Mouse (Mus musculus) intestine, embryonic 14.5 days (tissue): ENCODE results near the gene Rprd1b. TPM values are rescaled to one million over a fixed set of nuclear protein-coding genes. Genes with fewer than 3 reads are reported as not detected.

ENCODE experiments used
- ATAC-seq: fragments of 200-750 bp; cut with Nextera tagmentation; replicated peaks from 2 replicates; pipeline ENCODE4 v1.8.0; 2017; ENCODE audit warnings: low read depth, moderate number of reproducible peaks, moderate TSS enrichment, moderate library complexity; ENCODE audit not compliant: low FRiP score, low TSS enrichment
- DNase-seq: peaks from one replicate; pipeline ENCODE4 v3.0.0-alpha.2; 2018; ENCODE audit warnings: low spot score
- H3K27ac ChIP-seq: fragments of 300-500 bp; sonication (generic); 2 replicates; pipeline ENCODE4 v1.5.1; 2014; ENCODE audit warnings: low read depth, mild to moderate bottlenecking, control low read depth
- H3K27me3 ChIP-seq: fragments of 300-500 bp; sonication (generic); replicated peaks from 2 replicates; pipeline ENCODE4 v1.6.1; 2014; ENCODE audit warnings: low read length, control low read depth; ENCODE audit not compliant: control insufficient read depth, insufficient read depth
- H3K36me3 ChIP-seq: fragments of 300-500 bp; sonication (generic); 2 replicates; pipeline ENCODE4 v1.6.1; 2014; ENCODE audit warnings: low read length, control low read depth; ENCODE audit not compliant: control insufficient read depth, insufficient read depth
- H3K4me1 ChIP-seq: fragments of 300-500 bp; sonication (generic); replicated peaks from 2 replicates; pipeline ENCODE4 v1.6.1; 2014; ENCODE audit warnings: low read length, control low read depth, mixed read lengths; ENCODE audit not compliant: control insufficient read depth, insufficient read depth
- H3K4me2 ChIP-seq: fragments of 300-500 bp; sonication (generic); 2 replicates; pipeline ENCODE4 v1.6.1; 2014; ENCODE audit warnings: low read length
- H3K4me3 ChIP-seq: fragments of 300-500 bp; sonication (generic); 2 replicates; pipeline ENCODE4 v1.5.1; 2014; ENCODE audit warnings: low read depth, low read length, control low read depth, mixed read lengths
- H3K9ac ChIP-seq: fragments of 300-500 bp; sonication (generic); 2 replicates; pipeline ENCODE4 v1.6.1; 2014; ENCODE audit warnings: mild to moderate bottlenecking, low read length
- H3K9me3 ChIP-seq: fragments of 300-500 bp; sonication (generic); 2 replicates; pipeline ENCODE4 v1.6.1; 2016; ENCODE audit warnings: low read length, control low read depth; ENCODE audit not compliant: control insufficient read depth
- WGBS: fragments of 180-500 bp; shearing (Covaris S2); extraction: QIAGEN DNeasy Blood & Tissue Kit; methylation state at CpG from one replicate; pipeline ENCODE4 v1.1.7; 2014; 5-methylcytosine and 5-hydroxymethylcytosine counted together
- polyA plus RNA-seq: library from polyadenylated mRNA; unstranded; fragments of >200 nt; fragmentation: Nextera tagmentation; extraction: Ambion mirVana; gene quantifications from 2 replicates; pipeline ENCODE4 v1.2.1, GENCODE M21; 2014

Gene Rprd1b
- polyA plus RNA-seq, 1 experiment from 2014 or later: 44.6 TPM

DNA sequence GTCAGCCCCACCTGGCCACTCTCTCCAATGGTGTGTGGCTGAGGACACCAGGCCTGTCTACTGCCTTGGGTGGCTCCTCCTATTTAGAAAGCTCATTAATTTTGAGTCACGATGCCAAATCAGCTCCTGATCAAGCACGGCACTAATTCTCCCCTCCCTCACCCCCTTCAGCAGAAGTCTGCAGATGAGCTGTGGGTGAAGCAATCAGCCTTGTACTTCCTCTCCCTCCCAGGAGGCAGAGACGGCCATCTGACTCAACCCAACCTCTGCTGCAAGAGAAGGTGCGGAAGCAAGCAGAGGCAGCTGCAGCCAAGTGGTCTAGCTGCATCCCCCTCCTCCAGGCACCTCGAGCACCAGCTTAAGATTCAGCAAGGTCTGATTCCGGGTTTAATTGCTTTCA, 37.3 kb upstream of the Rprd1b start:
- Histone ChIP-seq H3K36me3 (peaks cover 33% of the 10 kb centered on the region), H3K4me2 (no peak overlapping the region), H3K27ac (no peak overlapping the region), H3K9me3 (no peaks in the 10 kb centered on the region), H3K9ac (no peak overlapping the region), H3K4me1 (peaks cover 3% of the 10 kb centered on the region), H3K4me3 (no peak overlapping the region), H3K27me3 (no peaks in the 10 kb centered on the region)
- DNase-seq: no peak
- ATAC-seq: no peak
- 61% methylated on average over 6 of the region's 6 CpGs for WGBS

DNA sequence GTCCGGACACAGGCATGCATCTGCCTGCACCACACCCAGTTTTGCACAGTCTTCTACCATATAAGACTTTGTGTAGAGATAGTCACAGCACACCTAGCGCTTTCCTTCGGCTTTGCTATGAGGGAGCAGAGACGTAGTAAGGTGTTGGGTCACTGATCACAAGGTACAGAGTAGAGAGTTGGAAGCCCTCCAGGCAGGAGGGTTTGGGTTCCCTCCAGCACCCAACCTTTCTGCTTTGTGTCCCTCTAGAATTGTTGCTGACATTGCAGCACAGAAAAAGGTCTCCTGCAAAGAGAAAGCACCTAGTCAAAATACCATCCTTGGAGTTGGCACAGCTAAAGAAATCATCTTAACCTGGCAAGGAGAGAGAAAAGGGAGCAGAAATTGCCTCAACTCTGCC, 35.8 kb upstream of the Rprd1b start:
- ATAC-seq: no peak
- WGBS: 94% methylated on average over 4 of the region's 4 CpGs
- no peak overlapping the region for H3K27ac ChIP-seq
- H3K4me3 ChIP-seq: no peak overlapping the region
- H3K9me3 ChIP-seq: no peaks in the 10 kb centered on the region
- no peak for DNase-seq
- H3K4me2 ChIP-seq: no peak overlapping the region
- no peak overlapping the region for H3K9ac ChIP-seq
- peaks cover 3% of the 10 kb centered on the region for H3K4me1 ChIP-seq
- H3K27me3 ChIP-seq: no peaks in the 10 kb centered on the region
- peaks cover 47% of the 10 kb centered on the region for H3K36me3 ChIP-seq

DNA sequence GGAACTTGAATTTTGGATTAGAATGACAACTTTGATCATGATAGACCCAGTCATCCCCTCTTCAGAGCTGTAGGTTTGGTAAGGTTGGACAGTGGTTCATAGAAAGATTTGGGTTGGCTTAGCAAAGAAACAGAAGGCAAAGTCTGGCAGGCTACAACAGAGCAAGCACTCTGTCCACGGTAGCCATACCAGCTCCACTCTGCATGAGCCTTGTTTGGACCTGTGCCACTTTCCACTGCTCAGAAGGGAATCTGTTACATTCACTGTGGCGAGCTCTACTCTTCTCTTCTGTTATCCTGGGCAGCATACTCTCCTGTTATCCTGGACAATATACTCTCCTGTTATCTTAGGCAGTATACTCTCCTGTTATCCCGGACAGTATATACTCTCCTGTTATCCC, 29.5 kb upstream of the Rprd1b start:
- Histone ChIP-seq H3K27ac (no peak overlapping the region), H3K9ac (no peak overlapping the region), H3K27me3 (no peaks in the 10 kb centered on the region), H3K4me1 (no peaks in the 10 kb centered on the region), H3K9me3 (no peaks in the 10 kb centered on the region), H3K4me2 (no peak overlapping the region), H3K4me3 (no peak overlapping the region), H3K36me3 (peaks cover 38% of the 10 kb centered on the region)
- no peak for ATAC-seq
- 80% methylated on average over 3 of the region's 3 CpGs for WGBS
- no peak for DNase-seq

DNA sequence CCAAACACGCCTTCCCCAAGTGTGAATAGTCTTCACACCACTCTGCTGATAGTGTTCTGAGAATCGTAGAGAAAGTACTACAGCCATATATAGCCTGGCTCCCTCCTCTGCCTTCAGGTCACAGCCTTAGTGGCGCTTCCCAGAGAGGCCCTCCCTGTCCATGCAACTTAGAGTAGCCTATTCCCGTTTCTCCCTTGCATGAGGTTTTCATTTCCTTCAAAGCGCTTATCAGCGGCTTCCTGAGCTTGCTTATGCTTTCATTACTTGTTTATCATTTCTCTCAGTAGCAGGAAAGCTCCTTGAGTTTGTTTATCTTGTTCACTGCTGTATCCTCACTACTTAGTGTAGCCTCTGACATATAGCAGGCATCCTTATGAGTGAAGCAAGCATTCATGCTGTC, 23.7 kb upstream of the Rprd1b start:
- H3K27me3 ChIP-seq: no peaks in the 10 kb centered on the region
- 48% methylated on average over 6 of the region's 6 CpGs for WGBS
- peaks cover 9% of the 10 kb centered on the region; the same call in 1 of the 2 replicates for H3K4me1 ChIP-seq
- no peak overlapping the region for H3K4me3 ChIP-seq
- DNase-seq (no peak), ATAC-seq (no peak)
- H3K9ac ChIP-seq: no peak overlapping the region
- H3K9me3 ChIP-seq: no peaks in the 10 kb centered on the region
- H3K4me2 ChIP-seq: no peak overlapping the region
- H3K36me3 ChIP-seq: peaks cover 25% of the 10 kb centered on the region
- H3K27ac ChIP-seq: peak overlapping the region; percentile 12; the same call in 1 of the 2 replicates

DNA sequence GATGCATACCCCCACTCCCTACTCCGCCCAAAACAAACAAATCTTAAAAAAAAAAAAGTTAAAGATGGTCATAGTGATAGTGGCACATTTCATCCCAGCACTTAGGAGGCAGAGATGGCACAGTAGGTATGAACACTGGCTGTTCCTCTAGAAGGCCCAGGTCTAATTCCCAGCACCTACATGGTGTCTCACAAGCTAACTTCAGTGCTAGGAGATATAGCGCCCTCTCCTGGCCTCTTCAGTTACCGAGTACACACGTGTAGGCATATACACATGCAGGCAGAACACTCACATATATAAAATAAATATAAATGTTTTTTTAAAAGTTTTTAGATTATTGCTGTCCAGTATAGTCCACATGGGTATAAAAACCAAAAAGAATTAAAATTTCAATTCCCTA, 22.7 kb upstream of the Rprd1b start:
- Histone ChIP-seq H3K4me3 (no peak overlapping the region), H3K9me3 (no peaks in the 10 kb centered on the region), H3K4me2 (no peak overlapping the region), H3K27me3 (no peaks in the 10 kb centered on the region), H3K36me3 (peaks cover 23% of the 10 kb centered on the region), H3K9ac (no peak overlapping the region), H3K27ac (no peak overlapping the region), H3K4me1 (peaks cover 9% of the 10 kb centered on the region; the same call in 1 of the 2 replicates)
- WGBS: 96% methylated on average over 4 of the region's 4 CpGs
- no peak for DNase-seq
- no peak for ATAC-seq

DNA sequence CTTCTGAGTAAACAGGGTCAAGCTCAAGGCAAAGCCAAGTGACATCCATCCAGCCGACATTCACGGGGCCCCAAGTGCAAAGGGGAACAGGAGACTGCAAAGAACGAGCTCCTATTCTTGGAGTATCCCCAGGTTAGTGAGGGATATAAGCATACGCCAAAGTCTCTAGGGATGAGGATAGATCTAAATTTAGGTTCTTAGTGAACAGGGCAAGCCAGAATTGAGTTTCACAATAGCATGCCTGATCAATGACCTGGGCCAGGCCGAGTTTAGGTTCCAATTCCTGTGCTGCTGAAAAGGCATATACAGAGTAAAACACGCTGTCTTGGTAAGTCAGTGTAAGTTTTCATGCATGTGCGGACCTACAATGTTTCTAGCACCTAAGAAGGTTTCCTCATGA, 18.9 kb upstream of the Rprd1b start:
- no peak overlapping the region for H3K9ac ChIP-seq
- no peaks in the 10 kb centered on the region for H3K27me3 ChIP-seq
- H3K27ac ChIP-seq: peak overlapping the region; percentile 43; the same call in 1 of the 2 replicates
- DNase-seq (no peak), ATAC-seq (no peak)
- H3K4me1 ChIP-seq: peaks cover 9% of the 10 kb centered on the region; the same call in 1 of the 2 replicates
- peaks cover 23% of the 10 kb centered on the region for H3K36me3 ChIP-seq
- 73% methylated on average over 7 of the region's 7 CpGs for WGBS
- H3K9me3 ChIP-seq: no peaks in the 10 kb centered on the region
- H3K4me2 ChIP-seq: no peak overlapping the region
- H3K4me3 ChIP-seq: no peak overlapping the region

DNA sequence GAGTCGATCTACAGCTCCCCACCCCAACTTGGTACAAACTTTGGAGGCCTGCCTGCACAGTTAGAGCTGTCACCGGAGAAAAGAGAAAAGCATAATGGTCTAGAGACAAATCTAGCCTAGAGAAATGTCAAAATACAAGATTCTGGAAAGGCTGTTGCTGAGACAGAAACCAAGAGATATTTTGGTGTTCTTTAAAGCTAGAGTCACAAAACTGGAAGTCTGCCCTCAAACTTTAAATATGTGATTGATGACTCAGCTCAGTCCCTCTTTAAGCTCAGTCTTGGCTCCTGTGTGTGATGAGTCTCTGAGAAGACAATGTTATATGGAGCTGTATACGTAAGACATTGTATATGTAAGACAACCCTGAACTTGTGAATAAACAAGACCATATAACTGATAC, 15.7 kb upstream of the Rprd1b start:
- Histone ChIP-seq H3K4me2 (no peak overlapping the region), H3K4me3 (no peak overlapping the region), H3K4me1 (no peaks in the 10 kb centered on the region), H3K27me3 (no peaks in the 10 kb centered on the region), H3K36me3 (peaks cover 16% of the 10 kb centered on the region), H3K9ac (no peak overlapping the region), H3K9me3 (no peaks in the 10 kb centered on the region), H3K27ac (no peak overlapping the region)
- no peak for ATAC-seq
- WGBS: 57% methylated on average over 3 of the region's 3 CpGs
- no peak for DNase-seq

DNA sequence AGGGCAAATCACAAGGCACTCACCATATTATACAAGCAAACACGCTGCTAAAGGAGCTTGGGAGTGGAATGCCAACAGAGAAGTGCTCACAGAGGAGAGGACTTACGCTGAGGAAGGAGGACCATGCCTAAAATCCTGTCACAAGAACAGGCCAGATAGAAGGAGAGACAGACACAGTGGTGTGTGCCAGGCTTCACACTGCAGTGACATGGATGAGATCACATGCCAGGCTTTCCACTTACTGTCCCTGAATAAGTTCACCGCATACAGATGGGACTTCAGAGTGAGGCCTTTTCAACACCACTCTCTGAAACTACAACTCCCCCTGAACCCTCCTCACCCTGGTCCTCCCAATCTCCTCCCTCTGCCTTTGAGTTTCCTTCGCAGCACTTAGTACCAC, 11.0 kb upstream of the Rprd1b start:
- 83% methylated on average over 4 of the region's 4 CpGs for WGBS
- no peak overlapping the region for H3K4me2 ChIP-seq
- H3K27me3 ChIP-seq: no peaks in the 10 kb centered on the region
- no peaks in the 10 kb centered on the region for H3K4me1 ChIP-seq
- no peaks in the 10 kb centered on the region for H3K36me3 ChIP-seq
- no peak overlapping the region for H3K9ac ChIP-seq
- no peak for DNase-seq
- ATAC-seq: no peak
- H3K9me3 ChIP-seq: no peaks in the 10 kb centered on the region
- H3K27ac ChIP-seq: no peak overlapping the region
- no peak overlapping the region for H3K4me3 ChIP-seq

DNA sequence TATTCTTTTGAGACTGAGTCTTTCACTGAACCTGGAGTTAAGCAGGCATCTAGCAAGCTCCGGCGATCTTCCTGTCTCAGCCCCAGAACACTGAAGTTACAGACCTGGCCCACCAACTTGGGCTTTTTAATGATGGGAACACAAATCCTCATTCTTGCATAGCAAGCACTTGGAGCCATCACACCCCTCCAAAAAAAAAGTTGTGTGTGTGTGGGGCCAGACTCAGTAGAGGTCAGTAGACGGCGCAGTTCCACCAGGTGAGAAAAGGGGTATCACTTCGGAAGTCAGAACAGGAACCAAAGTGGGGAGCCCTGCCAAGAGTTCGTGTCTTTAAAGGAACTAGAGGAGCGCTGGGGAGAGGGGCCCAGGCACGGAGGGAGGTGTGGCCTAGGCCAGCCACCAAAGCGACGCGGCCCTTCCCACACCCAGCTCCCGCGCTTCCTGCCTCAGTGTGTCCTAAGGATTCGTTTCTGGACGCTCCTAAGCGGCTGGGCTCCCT, 393 bp upstream of the Rprd1b start:
- DNase-seq (no peak), ATAC-seq (no peak)
- peaks cover 19% of the 10 kb centered on the region; the same call in 1 of the 2 replicates for H3K4me1 ChIP-seq
- H3K36me3 ChIP-seq: 0 out of 2 replicates have a peak, but pooled peaks cover 2% of the 10 kb centered on the region
- peak overlapping the region; percentile 94 for H3K27ac ChIP-seq
- peak overlapping the region; percentile 90 for H3K9ac ChIP-seq
- H3K4me3 ChIP-seq: peak overlapping the region; percentile 99
- 2% methylated on average over 16 of the region's 16 CpGs for WGBS
- H3K9me3 ChIP-seq: no peaks in the 10 kb centered on the region
- H3K27me3 ChIP-seq: no peaks in the 10 kb centered on the region
- H3K4me2 ChIP-seq: peak overlapping the region; percentile 74
